Mouse (Mus musculus): ENCODE data around the gene Khdc4.

- TF ChIP-seq E2F4 (IDR thresholded peaks at IDR 0.05; ENCODE audit: insufficient replicate concordance, low read depth, low read length) (no peak), CTCF (conservative IDR thresholded peaks at IDR 0.05 in 1 of 2, IDR thresholded peaks at IDR 0.05 in 1 of 2; ENCODE audit: low read depth in 2 of 2, low read length in 2 of 2) (peak; percentile 11 to 38; a peak in 1 of 4 replicates), POLR2A (IDR thresholded peaks at IDR 0.05; ENCODE audit: low read depth, low read length) (no peak), EP300 (IDR thresholded peaks at IDR 0.05; ENCODE audit: low read length) (no peak), USF2 (conservative IDR thresholded peaks at IDR 0.05; ENCODE audit: low read depth, low read length) (no peak), MXI1 (IDR thresholded peaks at IDR 0.05; ENCODE audit: low read depth, low read length) (no peak), MYC (IDR thresholded peaks at IDR 0.05; ENCODE audit: low read depth, low read length) (no peak), NRF1 (IDR thresholded peaks at IDR 0.05; ENCODE audit: low read depth, low read length) (no peak), MAX (IDR thresholded peaks at IDR 0.05; ENCODE audit: low read length) (no peak), MAFK (IDR thresholded peaks at IDR 0.05; ENCODE audit: insufficient replicate concordance, low read length) (no peak)
These were observed 1.2 kb upstream of the Khdc4 start for GRCm38 (mm10) chr3:88684236-88684979.

All from CH12.LX (cell line).